Mouse (Mus musculus): ENCODE data around the gene Kcnh1. TPM values are rescaled to one million over a fixed set of nuclear protein-coding genes. Genes with fewer than 3 reads are reported as not detected.

Kcnh1 gene
- polyA plus RNA-seq, 1 experiment from 2014 or later, result 0.27 TPM

- DNase-seq (ENCODE audit: low spot score), result no peak
- no peak overlapping the region for H3K9ac ChIP-seq (ENCODE audit: low read length)
- no peak for ATAC-seq (ENCODE audit: low FRiP score, low TSS enrichment)
- no peaks in the 10 kb centered on the region for H3K4me1 ChIP-seq (replicated peaks; ENCODE audit: control insufficient read depth, insufficient read depth)
- no peaks in the 10 kb centered on the region for H3K27me3 ChIP-seq (ENCODE audit: control insufficient read depth, insufficient read depth, low read length)
- no peak overlapping the region for H3K27ac ChIP-seq (replicated peaks)
- 60% methylated on average over 5 of the region's 5 CpGs for WGBS
- no peak overlapping the region for H3K4me2 ChIP-seq (replicated peaks; ENCODE audit: low read depth)
- no peaks in the 10 kb centered on the region for H3K36me3 ChIP-seq (ENCODE audit: control insufficient read depth, insufficient read depth, low read length)
- H3K4me3 ChIP-seq (ENCODE audit: low read depth, low read length), result no peak overlapping the region
- no peaks in the 10 kb centered on the region for H3K9me3 ChIP-seq (ENCODE audit: control insufficient read depth, low read length)
- no peak for TF ChIP-seq EP300 (optimal IDR thresholded peaks at IDR 0.05)
- TF ChIP-seq CTCF (IDR thresholded peaks at IDR 0.05; ENCODE audit: low read depth), result no peak
These were observed 190.0 kb downstream of the Kcnh1 start for GRCm38 (mm10) chr1:192380596-192381041.

GRCm38 (mm10) chr1:192387624-192388023 is 197.1 kb downstream of the Kcnh1 start:
- TF ChIP-seq CTCF (IDR thresholded peaks at IDR 0.05; ENCODE audit: low read depth), result no peak
- TF ChIP-seq EP300 (optimal IDR thresholded peaks at IDR 0.05), result no peak
- Histone ChIP-seq H3K4me3 (ENCODE audit: low read depth, low read length) (no peak overlapping the region), H3K9me3 (ENCODE audit: control insufficient read depth, low read length) (no peaks in the 10 kb centered on the region), H3K27me3 (ENCODE audit: control insufficient read depth, insufficient read depth, low read length) (no peaks in the 10 kb centered on the region), H3K9ac (ENCODE audit: low read length) (no peak overlapping the region), H3K4me1 (replicated peaks; ENCODE audit: control insufficient read depth, insufficient read depth) (no peaks in the 10 kb centered on the region), H3K36me3 (ENCODE audit: control insufficient read depth, insufficient read depth, low read length) (no peaks in the 10 kb centered on the region), H3K27ac (replicated peaks) (no peak overlapping the region), H3K4me2 (replicated peaks; ENCODE audit: low read depth) (no peak overlapping the region)
- ATAC-seq (ENCODE audit: low FRiP score, low TSS enrichment) (no peak), DNase-seq (ENCODE audit: low spot score) (no peak)

- no peak for TF ChIP-seq EP300 (optimal IDR thresholded peaks at IDR 0.05)
- TF ChIP-seq CTCF (IDR thresholded peaks at IDR 0.05; ENCODE audit: low read depth), result no peak
- WGBS, result 80% methylated on average over 7 of the region's 7 CpGs
- Histone ChIP-seq H3K9me3 (ENCODE audit: control insufficient read depth, low read length) (no peaks in the 10 kb centered on the region), H3K4me1 (replicated peaks; ENCODE audit: control insufficient read depth, insufficient read depth) (0 out of 2 replicates have a peak, but pooled peaks cover 3% of the 10 kb centered on the region), H3K9ac (ENCODE audit: low read length) (no peak overlapping the region), H3K36me3 (ENCODE audit: control insufficient read depth, insufficient read depth, low read length) (no peaks in the 10 kb centered on the region), H3K27ac (replicated peaks) (no peak overlapping the region), H3K4me3 (ENCODE audit: low read depth, low read length) (no peak overlapping the region), H3K4me2 (replicated peaks; ENCODE audit: low read depth) (no peak overlapping the region), H3K27me3 (ENCODE audit: control insufficient read depth, insufficient read depth, low read length) (no peaks in the 10 kb centered on the region)
- ATAC-seq (ENCODE audit: low FRiP score, low TSS enrichment) (no peak), DNase-seq (ENCODE audit: low spot score) (no peak)
These were observed 200.5 kb downstream of the Kcnh1 start for GRCm38 (mm10) chr1:192391041-192391440.

- no peak for TF ChIP-seq CTCF (IDR thresholded peaks at IDR 0.05; ENCODE audit: low read depth)
- no peak for TF ChIP-seq EP300 (optimal IDR thresholded peaks at IDR 0.05)
- Histone ChIP-seq H3K4me2 (replicated peaks; ENCODE audit: low read depth) (no peak overlapping the region), H3K27me3 (ENCODE audit: control insufficient read depth, insufficient read depth, low read length) (no peaks in the 10 kb centered on the region), H3K9ac (ENCODE audit: low read length) (no peak overlapping the region), H3K4me1 (replicated peaks; ENCODE audit: control insufficient read depth, insufficient read depth) (0 out of 2 replicates have a peak, but pooled peaks cover 3% of the 10 kb centered on the region), H3K4me3 (ENCODE audit: low read depth, low read length) (no peak overlapping the region), H3K9me3 (ENCODE audit: control insufficient read depth, low read length) (no peaks in the 10 kb centered on the region), H3K27ac (replicated peaks) (no peak overlapping the region), H3K36me3 (ENCODE audit: control insufficient read depth, insufficient read depth, low read length) (no peaks in the 10 kb centered on the region)
- WGBS, result 60% methylated on average over 2 of the region's 2 CpGs
- no peak for ATAC-seq (ENCODE audit: low FRiP score, low TSS enrichment)
- no peak for DNase-seq (ENCODE audit: low spot score)
These were observed 201.7 kb downstream of the Kcnh1 start for GRCm38 (mm10) chr1:192392232-192392631.

GRCm38 (mm10) chr1:192399667-192400490 is 209.3 kb downstream of the Kcnh1 start:
- Histone ChIP-seq H3K27me3 (ENCODE audit: control insufficient read depth, insufficient read depth, low read length) (no peaks in the 10 kb centered on the region), H3K4me3 (ENCODE audit: low read depth, low read length) (no peak overlapping the region), H3K4me1 (replicated peaks; ENCODE audit: control insufficient read depth, insufficient read depth) (no peaks in the 10 kb centered on the region), H3K27ac (replicated peaks) (no peak overlapping the region), H3K9me3 (ENCODE audit: control insufficient read depth, low read length) (no peaks in the 10 kb centered on the region), H3K4me2 (replicated peaks; ENCODE audit: low read depth) (no peak overlapping the region), H3K9ac (ENCODE audit: low read length) (no peak overlapping the region), H3K36me3 (ENCODE audit: control insufficient read depth, insufficient read depth, low read length) (no peaks in the 10 kb centered on the region)
- DNase-seq (ENCODE audit: low spot score) (no peak), ATAC-seq (ENCODE audit: low FRiP score, low TSS enrichment) (no peak)
- WGBS, result 61% methylated on average over 14 of the region's 14 CpGs
- TF ChIP-seq CTCF (IDR thresholded peaks at IDR 0.05; ENCODE audit: low read depth), result no peak
- no peak for TF ChIP-seq EP300 (optimal IDR thresholded peaks at IDR 0.05)

GRCm38 (mm10) chr1:192400991-192401390 is 210.4 kb downstream of the Kcnh1 start:
- Histone ChIP-seq H3K27ac (replicated peaks) (no peak overlapping the region), H3K9ac (ENCODE audit: low read length) (no peak overlapping the region), H3K4me3 (ENCODE audit: low read depth, low read length) (no peak overlapping the region), H3K9me3 (ENCODE audit: control insufficient read depth, low read length) (no peaks in the 10 kb centered on the region), H3K4me1 (replicated peaks; ENCODE audit: control insufficient read depth, insufficient read depth) (no peaks in the 10 kb centered on the region), H3K27me3 (ENCODE audit: control insufficient read depth, insufficient read depth, low read length) (no peaks in the 10 kb centered on the region), H3K36me3 (ENCODE audit: control insufficient read depth, insufficient read depth, low read length) (no peaks in the 10 kb centered on the region), H3K4me2 (replicated peaks; ENCODE audit: low read depth) (no peak overlapping the region)
- DNase-seq (ENCODE audit: low spot score) (peak; percentile 26), ATAC-seq (ENCODE audit: low FRiP score, low TSS enrichment) (peak; percentile 21; the same call in 1 of the 2 replicates)
- no peak for TF ChIP-seq EP300 (optimal IDR thresholded peaks at IDR 0.05)
- TF ChIP-seq CTCF (IDR thresholded peaks at IDR 0.05; ENCODE audit: low read depth), result no peak
- WGBS, result 34% methylated on average over 4 of the region's 4 CpGs

Data from stomach, postnatal 0 days (tissue).